Mouse (Mus musculus): Measurements from ENCODE around the gene Tppp2. TPM values are rescaled to one million over a fixed set of nuclear protein-coding genes. Genes with fewer than 3 reads are reported as not detected.

Tppp2 gene
- polyA plus RNA-seq, 2 experiments, result not detected

DNA sequence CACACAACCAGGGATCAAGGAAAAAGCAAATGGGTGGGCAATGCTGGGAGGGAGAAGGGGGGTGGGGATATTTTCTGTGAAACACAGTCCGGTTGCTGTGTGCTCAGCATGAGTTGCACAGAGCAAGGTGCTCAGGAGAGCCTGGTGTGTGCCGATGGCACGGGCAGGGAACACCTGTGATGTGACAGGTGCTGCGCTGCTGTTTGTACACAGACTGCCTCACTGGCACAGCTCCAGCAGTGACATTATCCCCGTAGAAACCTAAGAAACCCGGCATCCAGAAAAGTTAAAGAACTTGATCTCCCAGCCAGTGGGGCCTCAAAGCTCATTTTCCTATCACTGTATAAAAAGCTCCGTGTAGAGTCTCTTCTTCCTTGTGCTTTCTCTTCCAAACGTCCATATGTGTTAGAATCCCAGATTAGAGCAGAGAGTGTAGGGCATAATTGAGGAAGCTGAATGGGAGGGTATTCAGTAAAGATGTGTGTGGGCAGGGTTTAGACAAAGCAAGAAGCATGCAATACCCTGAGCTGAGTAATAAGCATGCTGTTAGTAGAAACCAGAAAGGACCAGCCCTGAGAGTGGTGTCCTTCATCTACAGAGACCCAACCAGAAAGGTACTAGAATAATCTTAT is 21.6 kb upstream of the Tppp2 start:
- peaks cover 8 to 15% of the 10 kb centered on the region in 2 experiments for H3K4me1 ChIP-seq (replicated peaks; ENCODE audit: control insufficient read depth in 2 of 2, insufficient read depth in 2 of 2, low read length in 1 of 2)
- no peaks in the 10 kb centered on the region for H3K9me3 ChIP-seq (ENCODE audit: control insufficient read depth, low read length)
- ATAC-seq (ENCODE audit: insufficient read depth) (no peak), DNase-seq (ENCODE audit: low read depth in 3 of 3, low spot score in 3 of 3) (no peak)
- H3K4me2 ChIP-seq (ENCODE audit: low read depth), result no peak overlapping the region
- no peaks in the 10 kb centered on the region for H3K27me3 ChIP-seq (ENCODE audit: control insufficient read depth, insufficient read depth, low read length)
- WGBS (ENCODE audit: insufficient replicate concordance), result 59% methylated on average over 8 of the region's 8 CpGs
- TF ChIP-seq EP300 (IDR thresholded peaks at IDR 0.05; ENCODE audit: low read depth) (no peak), CTCF (IDR thresholded peaks at IDR 0.05; ENCODE audit: low read depth) (no peak)
- H3K4me3 ChIP-seq (ENCODE audit: insufficient read depth in 1 of 2, low read depth in 2 of 2, low read length in 2 of 2), result no peak overlapping the region
- H3K36me3 ChIP-seq (replicated peaks; ENCODE audit: control insufficient read depth, insufficient read depth, low read depth), result peaks cover 2% of the 10 kb centered on the region
- no peak overlapping the region for H3K27ac ChIP-seq
- no peak overlapping the region for H3K9ac ChIP-seq (replicated peaks)

DNA sequence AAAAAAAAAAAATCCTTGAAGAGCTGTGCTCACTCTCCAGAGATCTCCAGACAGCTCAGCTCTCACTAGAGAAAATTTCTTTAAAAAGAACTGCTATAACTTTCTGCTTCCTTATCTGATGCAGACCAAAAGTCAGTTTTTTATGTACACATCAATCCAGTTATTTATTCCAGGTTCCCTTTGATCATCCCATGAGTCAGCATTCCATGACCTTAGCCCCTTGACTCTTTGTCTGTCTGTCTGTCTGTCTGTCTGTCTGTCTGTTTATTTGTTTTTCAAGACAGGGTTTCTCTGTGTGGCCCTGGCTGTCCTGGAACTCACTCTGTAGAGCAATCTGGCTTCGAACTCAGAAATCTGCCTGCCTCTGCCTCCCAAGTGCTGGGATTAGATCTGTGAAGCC is 18.9 kb upstream of the Tppp2 start:
- ATAC-seq (ENCODE audit: insufficient read depth), result no peak
- no peak for TF ChIP-seq EP300 (IDR thresholded peaks at IDR 0.05; ENCODE audit: low read depth)
- H3K4me2 ChIP-seq (ENCODE audit: low read depth), result no peak overlapping the region
- no peaks in the 10 kb centered on the region for H3K36me3 ChIP-seq (replicated peaks; ENCODE audit: control insufficient read depth, insufficient read depth, low read depth)
- no peak overlapping the region for H3K4me3 ChIP-seq (ENCODE audit: insufficient read depth in 1 of 2, low read depth in 2 of 2, low read length in 2 of 2)
- no peaks in the 10 kb centered on the region for H3K9me3 ChIP-seq (ENCODE audit: control insufficient read depth, low read length)
- H3K27me3 ChIP-seq (ENCODE audit: control insufficient read depth, insufficient read depth, low read length), result no peaks in the 10 kb centered on the region
- DNase-seq (ENCODE audit: low read depth in 3 of 3, low spot score in 3 of 3), result no peak
- H3K9ac ChIP-seq (replicated peaks), result no peak overlapping the region
- peaks cover 0 to under 1% of the 10 kb centered on the region in 2 experiments; a peak in 1 of 4 replicates for H3K4me1 ChIP-seq (replicated peaks; ENCODE audit: control insufficient read depth in 2 of 2, insufficient read depth in 2 of 2, low read length in 1 of 2)
- H3K27ac ChIP-seq, result no peak overlapping the region
- WGBS (ENCODE audit: insufficient replicate concordance), result 68% methylated on average over 1 of the region's 1 CpGs

DNA sequence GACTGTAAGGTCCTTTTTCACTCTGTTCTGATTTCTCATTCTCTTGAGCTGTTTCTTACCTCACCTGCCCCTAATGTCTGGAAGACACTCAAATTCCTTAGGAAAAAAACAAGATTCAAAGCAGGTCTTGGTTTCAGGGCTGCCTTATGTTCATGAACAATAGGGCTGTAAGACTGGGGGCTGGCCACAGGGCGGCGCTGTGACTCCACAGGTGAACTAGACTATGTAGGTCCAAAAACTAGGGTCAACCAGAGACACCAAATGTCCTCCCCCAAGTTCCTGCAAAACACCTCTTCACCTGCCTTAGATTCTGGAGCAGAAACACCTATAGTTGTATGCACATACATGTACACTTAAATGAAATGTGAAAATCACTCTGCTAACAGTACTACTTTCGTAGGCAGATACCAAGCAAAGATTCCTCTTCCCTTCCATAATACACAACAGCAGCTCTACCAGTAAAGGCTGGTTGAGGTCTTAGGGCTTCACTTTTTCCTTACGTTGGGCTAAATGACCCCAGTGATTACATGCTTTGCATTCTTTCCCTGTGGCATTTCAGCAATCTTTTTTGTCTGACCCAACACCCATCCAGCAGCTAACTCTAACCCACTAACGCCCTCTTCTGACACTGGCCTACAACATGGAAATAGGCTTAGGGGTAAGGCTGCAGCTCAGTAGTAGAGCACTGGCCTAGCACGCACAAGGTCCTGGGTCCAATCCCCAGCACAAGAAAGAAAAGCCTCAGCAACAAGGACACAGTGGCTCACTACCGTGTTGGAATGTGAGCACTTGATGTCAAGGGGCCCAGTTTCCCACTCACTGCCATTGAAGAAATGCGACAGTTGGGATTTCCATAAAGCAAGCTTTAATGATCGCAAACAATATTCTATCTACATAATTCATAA is 15.2 kb upstream of the Tppp2 start:
- H3K9me3 ChIP-seq (ENCODE audit: control insufficient read depth, low read length), result no peaks in the 10 kb centered on the region
- no peaks in the 10 kb centered on the region for H3K27me3 ChIP-seq (ENCODE audit: control insufficient read depth, insufficient read depth, low read length)
- H3K4me3 ChIP-seq (ENCODE audit: insufficient read depth in 1 of 2, low read depth in 2 of 2, low read length in 2 of 2), result no peak overlapping the region
- TF ChIP-seq EP300 (IDR thresholded peaks at IDR 0.05; ENCODE audit: low read depth), result no peak
- TF ChIP-seq CTCF (IDR thresholded peaks at IDR 0.05; ENCODE audit: low read depth), result peak; percentile 87
- 55% methylated on average over 9 of the region's 9 CpGs for WGBS (ENCODE audit: insufficient replicate concordance)
- no peak overlapping the region for H3K9ac ChIP-seq (replicated peaks)
- H3K4me1 ChIP-seq (replicated peaks; ENCODE audit: control insufficient read depth in 2 of 2, insufficient read depth in 2 of 2, low read length in 1 of 2), result peaks cover 17 to 26% of the 10 kb centered on the region in 2 experiments
- H3K36me3 ChIP-seq (replicated peaks; ENCODE audit: control insufficient read depth, insufficient read depth, low read depth), result no peaks in the 10 kb centered on the region
- ATAC-seq (ENCODE audit: insufficient read depth) (no peak), DNase-seq (ENCODE audit: low read depth in 3 of 3, low spot score in 3 of 3) (no peak)
- H3K27ac ChIP-seq, result no peak overlapping the region
- H3K4me2 ChIP-seq (ENCODE audit: low read depth), result no peak overlapping the region

DNA sequence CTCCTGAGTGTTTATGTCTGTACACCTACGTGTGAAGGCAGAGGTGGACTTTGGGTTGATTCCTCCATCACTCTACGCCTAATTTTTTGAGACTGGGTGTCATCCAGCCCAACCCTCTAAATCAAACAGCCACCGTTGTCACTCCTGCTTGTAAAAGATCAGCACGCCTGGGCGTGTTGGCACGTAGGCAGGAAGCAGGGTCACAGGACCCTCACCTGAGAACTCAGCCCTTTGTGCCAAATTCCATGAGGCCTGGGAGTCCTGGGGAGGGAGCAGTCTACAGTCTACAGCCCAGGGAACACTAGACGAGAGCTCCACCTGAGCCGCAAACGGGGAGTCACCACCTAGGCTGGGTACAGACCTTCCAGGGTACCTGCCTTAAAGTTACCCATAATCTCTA is 14.4 kb upstream of the Tppp2 start:
- no peak overlapping the region for H3K27ac ChIP-seq
- no peak overlapping the region for H3K4me3 ChIP-seq (ENCODE audit: insufficient read depth in 1 of 2, low read depth in 2 of 2, low read length in 2 of 2)
- WGBS (ENCODE audit: insufficient replicate concordance), result 82% methylated on average over 9 of the region's 9 CpGs
- H3K36me3 ChIP-seq (replicated peaks; ENCODE audit: control insufficient read depth, insufficient read depth, low read depth), result no peaks in the 10 kb centered on the region
- DNase-seq (ENCODE audit: low read depth in 3 of 3, low spot score in 3 of 3) (no peak), ATAC-seq (ENCODE audit: insufficient read depth) (no peak)
- TF ChIP-seq EP300 (IDR thresholded peaks at IDR 0.05; ENCODE audit: low read depth) (no peak), CTCF (IDR thresholded peaks at IDR 0.05; ENCODE audit: low read depth) (no peak)
- H3K4me1 ChIP-seq (replicated peaks; ENCODE audit: control insufficient read depth in 2 of 2, insufficient read depth in 2 of 2, low read length in 1 of 2), result peaks cover 17 to 30% of the 10 kb centered on the region in 2 experiments
- no peaks in the 10 kb centered on the region for H3K27me3 ChIP-seq (ENCODE audit: control insufficient read depth, insufficient read depth, low read length)
- no peak overlapping the region for H3K9ac ChIP-seq (replicated peaks)
- H3K4me2 ChIP-seq (ENCODE audit: low read depth), result no peak overlapping the region
- H3K9me3 ChIP-seq (ENCODE audit: control insufficient read depth, low read length), result no peaks in the 10 kb centered on the region

DNA sequence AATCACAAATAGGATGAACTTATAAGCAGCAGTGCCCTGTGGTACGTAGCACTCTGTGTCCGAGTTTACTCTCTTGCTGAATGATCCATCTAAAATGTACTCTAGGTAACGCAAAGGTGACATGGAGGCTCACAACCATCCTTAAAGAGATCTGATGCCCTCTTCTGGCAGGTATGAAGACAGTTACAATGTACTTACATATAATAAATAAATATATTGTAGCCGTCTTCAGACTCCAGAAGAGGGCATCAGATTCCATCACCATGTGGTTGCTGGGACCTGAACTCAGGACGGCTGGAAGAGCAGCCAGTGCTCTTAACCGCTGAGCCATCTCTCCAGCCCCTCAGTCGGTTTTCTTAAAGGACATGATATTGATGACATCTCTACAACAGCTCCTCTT is 13.5 kb upstream of the Tppp2 start:
- H3K9me3 ChIP-seq (ENCODE audit: control insufficient read depth, low read length), result no peaks in the 10 kb centered on the region
- peaks cover 17 to 30% of the 10 kb centered on the region in 2 experiments for H3K4me1 ChIP-seq (replicated peaks; ENCODE audit: control insufficient read depth in 2 of 2, insufficient read depth in 2 of 2, low read length in 1 of 2)
- no peak overlapping the region for H3K4me2 ChIP-seq (ENCODE audit: low read depth)
- no peaks in the 10 kb centered on the region for H3K27me3 ChIP-seq (ENCODE audit: control insufficient read depth, insufficient read depth, low read length)
- no peak overlapping the region for H3K27ac ChIP-seq
- H3K4me3 ChIP-seq (ENCODE audit: insufficient read depth in 1 of 2, low read depth in 2 of 2, low read length in 2 of 2), result no peak overlapping the region
- H3K9ac ChIP-seq (replicated peaks), result no peak overlapping the region
- no peaks in the 10 kb centered on the region for H3K36me3 ChIP-seq (replicated peaks; ENCODE audit: control insufficient read depth, insufficient read depth, low read depth)
- no peak for DNase-seq (ENCODE audit: low read depth in 3 of 3, low spot score in 3 of 3)
- TF ChIP-seq EP300 (IDR thresholded peaks at IDR 0.05; ENCODE audit: low read depth) (no peak), CTCF (IDR thresholded peaks at IDR 0.05; ENCODE audit: low read depth) (peak; percentile 23; the same call in 1 of the 2 replicates)
- no peak for ATAC-seq (ENCODE audit: insufficient read depth)
- WGBS (ENCODE audit: insufficient replicate concordance), result 52% methylated on average over 7 of the region's 7 CpGs

All from liver, embryonic 14.5 days (tissue).